Mouse (Mus musculus) mesoderm, embryonic 11.5 days (tissue): ENCODE measurements around the gene Ankrd55.
A peak's percentile ranks its signal among the peaks of the same experiment; 100 is the strongest.

Experiments
- DNase-seq: peaks from one replicate; pipeline ENCODE4 v3.0.0-alpha.2; 2012; ENCODE audit warnings: low read depth, low spot score

Ankrd55 gene

GRCm38 (mm10) chr13:112288225-112289178 lies at the start of gene Ankrd55:
Gene Ankrd55, plus strand, starts transcription at chr13:112288451.
- peak; percentile 84 for DNase-seq

GRCm38 (mm10) chr13:112239239-112239638 lies 49.0 kb upstream of the Ankrd55 start:
- no peak for DNase-seq

GRCm38 (mm10) chr13:112241431-112241830 lies 46.8 kb upstream of the Ankrd55 start:
- peak; percentile 32 for DNase-seq

- DNase-seq: no peak
Measured at GRCm38 (mm10) chr13:112245131-112245530, 43.1 kb upstream of the Ankrd55 start.

- no peak for DNase-seq
Measured at GRCm38 (mm10) chr13:112251433-112251832, 36.8 kb upstream of the Ankrd55 start.

GRCm38 (mm10) chr13:112252012-112252411 lies 36.2 kb upstream of the Ankrd55 start:
- no peak for DNase-seq

- DNase-seq: peak; percentile 90
Measured at GRCm38 (mm10) chr13:112252991-112253620, 35.1 kb upstream of the Ankrd55 start.

GRCm38 (mm10) chr13:112254116-112254515 lies 34.1 kb upstream of the Ankrd55 start:
- no peak for DNase-seq

GRCm38 (mm10) chr13:112255862-112256261 lies 32.4 kb upstream of the Ankrd55 start:
- DNase-seq: no peak

- no peak for DNase-seq
Measured at GRCm38 (mm10) chr13:112258478-112258877, 29.8 kb upstream of the Ankrd55 start.

- DNase-seq: peak; percentile 63
Measured at GRCm38 (mm10) chr13:112259398-112259797, 28.9 kb upstream of the Ankrd55 start.

- peak; percentile 56 for DNase-seq
Measured at GRCm38 (mm10) chr13:112264666-112265065, 23.6 kb upstream of the Ankrd55 start.

GRCm38 (mm10) chr13:112271901-112272537 lies 16.2 kb upstream of the Ankrd55 start:
- DNase-seq: peak; percentile 65

- no peak for DNase-seq
Measured at GRCm38 (mm10) chr13:112274636-112275035, 13.6 kb upstream of the Ankrd55 start.

GRCm38 (mm10) chr13:112275951-112276350 lies 12.3 kb upstream of the Ankrd55 start:
- no peak for DNase-seq

GRCm38 (mm10) chr13:112277544-112277943 lies 10.7 kb upstream of the Ankrd55 start:
- DNase-seq: no peak

- DNase-seq: no peak
Measured at GRCm38 (mm10) chr13:112278251-112278650, 10.0 kb upstream of the Ankrd55 start.

GRCm38 (mm10) chr13:112287135-112287534 lies 1.1 kb upstream of the Ankrd55 start:
- no peak for DNase-seq

- no peak for DNase-seq
Measured at GRCm38 (mm10) chr13:112287571-112288224, 553 bp upstream of the Ankrd55 start.

- no peak for DNase-seq
Measured at GRCm38 (mm10) chr13:112289338-112289737, 1.1 kb downstream of the Ankrd55 start.

GRCm38 (mm10) chr13:112289981-112290380 lies 1.7 kb downstream of the Ankrd55 start:
- no peak for DNase-seq

- no peak for DNase-seq
Measured at GRCm38 (mm10) chr13:112292489-112292888, 4.2 kb downstream of the Ankrd55 start.
